Mouse (Mus musculus) adrenal gland, postnatal 4 days (tissue): Measurements from ENCODE around the gene Plod3. TPM values are rescaled to one million over a fixed set of nuclear protein-coding genes. Genes with fewer than 3 reads are reported as not detected.
A peak's percentile ranks its signal among the peaks of the same experiment; 100 is the strongest.

Source experiments
- DNase-seq, 2 experiments: peaks; one replicate each; pipeline ENCODE4 v3.0.0; 2021 to 2022; ENCODE audit warnings: low spot score in 2 of 2, mixed read lengths in 2 of 2
- total RNA-seq, 2 experiments: library from RNA; stranded (reverse); gene quantifications; 2 replicates each; pipeline ENCODE4 v1.2.3; 2021

Gene Plod3
- total RNA-seq, 2 experiments from 2014 or later, result 60.4 to 64.7 TPM

- DNase-seq, result no peak
These were observed 23.8 kb upstream of the Plod3 start for GRCm38 (mm10) chr5:136962966-136963540.

DNA sequence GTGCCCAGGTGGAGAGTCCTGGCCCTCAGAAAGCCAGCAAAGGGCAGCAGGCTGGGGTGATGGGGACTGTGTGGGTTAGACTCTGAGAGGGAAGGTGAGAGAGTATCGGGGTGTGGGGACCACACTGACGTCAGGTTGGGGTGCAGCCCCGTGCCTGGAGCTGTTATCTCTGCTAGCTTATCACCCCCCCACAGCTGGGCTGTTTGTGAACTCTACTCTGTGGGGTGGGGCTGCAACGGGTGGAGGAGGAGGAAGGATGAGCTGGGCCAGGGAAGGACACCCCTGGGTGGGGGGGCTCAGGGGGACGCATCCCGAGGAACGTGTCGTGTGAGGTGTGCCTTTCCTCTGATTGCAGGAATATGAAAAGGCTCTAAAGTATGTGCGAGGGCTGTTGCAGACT is 21.6 kb upstream of the Plod3 start:
- DNase-seq, result no peak

- DNase-seq, result no peak
These were observed 21.1 kb upstream of the Plod3 start for GRCm38 (mm10) chr5:136965686-136966085.

DNA sequence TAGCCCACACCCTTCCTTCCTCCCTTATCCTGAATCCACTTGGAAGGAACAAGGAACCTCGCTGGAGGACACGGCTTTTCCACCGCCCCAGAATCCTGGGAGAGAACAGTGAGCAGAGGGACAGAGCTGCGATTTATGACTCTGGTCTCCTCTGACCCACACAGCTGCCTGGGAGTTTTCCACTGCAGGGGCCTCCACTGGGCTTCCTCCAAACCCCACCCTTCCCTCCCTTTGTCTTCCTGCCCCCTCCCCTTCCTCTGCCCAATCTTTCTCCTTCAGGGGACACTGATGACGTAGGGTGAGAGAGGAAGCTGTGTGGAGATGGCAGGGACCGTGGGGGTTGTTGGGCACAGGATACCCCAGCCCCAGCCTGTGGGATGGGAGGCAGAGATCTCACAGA is 20.5 kb upstream of the Plod3 start, which contains the start of gene Cldn15:
Gene Cldn15 (plus strand): TSS at position 286 of the 400 bp plus-strand sequence.
- no peak for DNase-seq

DNA sequence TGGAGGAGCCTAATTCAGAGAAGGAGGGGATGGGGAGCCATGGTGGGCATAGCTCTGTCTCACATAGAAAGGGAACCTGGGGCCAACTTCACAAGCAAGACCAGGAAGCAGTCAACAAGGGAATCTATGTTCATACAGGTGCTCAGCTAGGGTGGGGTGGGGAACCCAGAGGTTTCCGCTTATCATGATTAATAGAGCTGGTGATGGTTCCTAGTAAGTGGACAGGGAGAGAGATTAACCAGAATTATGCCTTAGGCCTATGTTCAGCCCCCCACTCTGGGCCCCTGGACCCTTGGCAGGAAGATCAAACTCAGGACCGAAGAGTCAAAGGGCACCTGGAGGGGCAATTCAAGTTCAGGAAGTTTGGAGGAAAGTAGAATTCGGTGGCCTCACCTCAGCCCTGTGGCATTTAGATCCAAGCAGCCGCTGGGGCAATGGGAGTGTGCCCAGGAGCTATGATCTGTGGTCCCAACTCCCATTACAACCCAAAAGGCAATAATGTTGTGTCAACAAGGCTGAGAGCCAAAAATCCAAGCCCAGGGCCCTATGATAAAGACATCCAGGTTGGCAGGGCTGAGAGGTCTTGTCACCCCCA is 19.9 kb upstream of the Plod3 start:
- no peak for DNase-seq

- no peak for DNase-seq
These were observed 19.2 kb upstream of the Plod3 start for GRCm38 (mm10) chr5:136967592-136967991.

DNA sequence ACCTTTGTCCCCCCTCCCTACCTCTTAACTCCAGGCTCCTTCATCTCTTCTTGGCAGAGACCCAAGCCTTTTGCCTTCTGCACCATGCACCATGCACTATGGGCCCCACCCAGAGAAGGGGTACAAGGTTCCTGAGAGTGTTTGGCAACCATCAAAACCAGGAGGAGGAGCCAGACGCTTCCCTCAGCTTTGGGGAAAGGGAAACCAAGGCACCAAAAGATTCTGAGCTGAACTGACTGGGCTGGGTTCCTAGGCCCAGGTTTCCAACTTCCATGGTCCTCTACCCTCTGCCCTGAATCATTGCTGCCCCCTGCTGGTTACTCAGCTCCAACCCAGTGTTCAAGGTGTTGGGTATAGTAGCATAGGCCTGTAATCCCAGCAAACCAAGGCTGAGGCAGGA is 16.1 kb upstream of the Plod3 start:
- peak in 1 of 2 experiments; percentile 56 for DNase-seq

- no peak for DNase-seq
These were observed 13.1 kb upstream of the Plod3 start for GRCm38 (mm10) chr5:136973670-136974069.

DNA sequence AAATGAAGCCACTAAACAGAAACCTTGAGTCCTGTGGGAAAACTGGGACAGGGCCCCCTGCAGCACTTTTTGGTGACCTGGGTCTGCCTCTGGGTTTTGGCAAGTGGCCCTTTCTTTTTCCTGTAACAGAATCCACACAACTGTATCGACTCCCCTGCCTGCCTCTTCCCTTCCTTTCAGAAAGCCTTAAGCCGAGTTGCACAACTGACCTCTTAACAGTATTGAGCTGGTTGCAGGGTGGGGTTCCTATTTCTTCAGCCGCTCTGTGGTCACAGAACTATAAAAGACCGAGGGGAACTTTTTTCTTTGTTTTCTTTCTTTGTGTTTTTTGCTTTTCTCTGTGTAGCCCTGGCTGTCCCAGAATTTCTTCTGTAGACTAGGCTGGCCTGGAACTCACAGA is 9.1 kb upstream of the Plod3 start:
- no peak for DNase-seq

GRCm38 (mm10) chr5:136979762-136980161 is 7.1 kb upstream of the Plod3 start:
- no peak for DNase-seq

DNA sequence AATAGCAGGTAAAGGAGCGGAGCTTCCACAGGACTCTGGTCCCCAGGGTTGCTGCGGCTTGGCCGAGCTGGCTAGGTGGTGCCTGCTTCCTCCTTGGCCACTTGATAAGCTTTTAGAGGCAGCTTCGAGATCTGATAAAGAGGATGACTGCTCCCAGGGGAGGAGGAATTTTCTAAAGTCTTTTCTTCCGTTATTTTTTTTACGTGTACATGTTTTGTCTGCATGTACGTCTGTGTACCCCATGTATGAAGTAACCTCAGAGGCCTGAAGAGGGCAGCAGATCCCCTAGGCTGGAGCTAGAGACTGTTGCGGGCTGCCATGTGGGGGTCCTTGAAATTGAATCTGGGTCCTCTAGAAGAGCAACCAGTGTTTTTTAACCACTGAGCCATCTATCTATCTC is 5.8 kb upstream of the Plod3 start:
- DNase-seq, result no peak

GRCm38 (mm10) chr5:136982338-136982930 is 4.4 kb upstream of the Plod3 start:
- DNase-seq, result no peak

DNA sequence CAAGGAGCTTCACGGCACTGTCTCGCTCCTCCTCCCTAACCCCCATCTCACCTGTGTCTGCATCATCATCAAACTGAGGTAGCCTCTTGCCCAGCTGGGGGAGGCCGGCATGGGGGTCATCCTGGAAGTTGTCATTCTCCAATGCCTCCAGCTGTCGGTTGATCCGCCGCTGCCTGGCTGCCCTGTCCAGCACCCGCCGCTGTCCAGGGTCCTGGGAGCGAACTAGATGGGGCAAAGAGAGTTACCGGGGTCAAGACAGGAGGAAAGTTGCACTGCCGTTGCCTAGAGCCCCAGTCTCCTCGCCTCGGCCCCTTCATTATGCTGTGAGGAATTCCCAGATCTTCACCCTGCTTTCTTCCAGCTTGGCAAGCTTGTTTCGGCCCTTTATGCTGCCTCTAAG is 2.0 kb upstream of the Plod3 start:
- no peak for DNase-seq

- peak; percentile 62 to 73 for DNase-seq
These were observed 517 bp downstream of the Plod3 start for GRCm38 (mm10) chr5:136987138-136987933.

DNA sequence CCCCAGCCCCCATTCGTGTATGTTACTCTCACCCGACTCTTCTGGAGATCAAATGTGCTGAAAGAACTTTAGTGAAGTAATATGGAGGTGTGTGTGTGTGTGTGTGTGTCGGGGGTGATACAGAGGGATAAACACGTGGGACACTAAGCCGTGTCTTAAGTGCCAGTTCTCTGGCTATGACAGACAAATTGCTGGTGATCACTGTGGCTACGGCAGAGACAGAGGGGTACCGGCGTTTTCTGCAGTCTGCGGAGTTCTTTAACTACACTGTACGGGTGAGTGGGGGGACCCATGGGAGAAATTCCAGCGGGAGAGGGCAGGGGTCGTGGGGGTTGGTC is 1.1 kb downstream of the Plod3 start, which contains the start of gene Znhit1:
Gene Znhit1 (minus strand): TSS at position 88 of the 338 bp plus-strand sequence.
- DNase-seq, result no peak

DNA sequence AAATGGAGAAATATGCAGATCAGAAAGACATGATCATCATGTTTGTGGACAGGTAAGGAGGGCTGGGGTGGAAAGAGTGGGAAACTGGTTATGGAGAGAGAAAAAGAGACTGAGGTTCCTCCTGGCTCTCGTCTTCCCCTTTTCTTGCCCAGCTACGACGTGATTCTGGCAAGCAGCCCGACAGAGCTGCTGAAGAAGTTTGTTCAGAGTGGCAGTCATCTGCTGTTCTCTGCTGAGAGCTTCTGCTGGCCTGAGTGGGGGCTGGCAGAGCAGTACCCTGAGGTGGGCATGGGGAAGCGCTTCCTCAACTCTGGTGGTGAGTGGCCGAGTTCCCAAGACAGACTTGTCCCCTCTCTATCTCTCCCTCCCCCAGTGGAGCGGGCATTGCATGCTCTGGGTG is 1.6 kb downstream of the Plod3 start:
- no peak for DNase-seq

DNA sequence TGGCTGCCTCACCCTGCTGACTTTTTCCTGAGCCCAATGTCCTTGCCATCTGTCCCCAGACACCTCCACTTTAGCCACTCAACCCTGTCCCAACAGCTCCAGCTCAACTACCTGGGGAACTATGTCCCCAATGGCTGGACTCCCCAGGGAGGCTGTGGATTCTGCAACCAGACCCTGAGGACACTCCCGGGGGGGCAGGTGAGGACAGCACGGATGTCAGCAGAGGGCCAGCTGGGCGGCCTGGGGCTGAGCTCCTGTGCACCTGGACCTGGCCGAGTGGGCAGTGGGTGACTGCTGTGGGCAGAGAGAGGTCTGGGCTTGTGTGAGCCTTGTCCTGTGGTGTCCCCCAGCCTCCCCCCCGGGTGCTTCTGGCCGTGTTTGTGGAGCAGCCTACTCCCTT is 3.0 kb downstream of the Plod3 start:
- DNase-seq, result no peak

- DNase-seq, result no peak
These were observed 12.6 kb downstream of the Plod3 start for GRCm38 (mm10) chr5:136999449-136999848.

DNA sequence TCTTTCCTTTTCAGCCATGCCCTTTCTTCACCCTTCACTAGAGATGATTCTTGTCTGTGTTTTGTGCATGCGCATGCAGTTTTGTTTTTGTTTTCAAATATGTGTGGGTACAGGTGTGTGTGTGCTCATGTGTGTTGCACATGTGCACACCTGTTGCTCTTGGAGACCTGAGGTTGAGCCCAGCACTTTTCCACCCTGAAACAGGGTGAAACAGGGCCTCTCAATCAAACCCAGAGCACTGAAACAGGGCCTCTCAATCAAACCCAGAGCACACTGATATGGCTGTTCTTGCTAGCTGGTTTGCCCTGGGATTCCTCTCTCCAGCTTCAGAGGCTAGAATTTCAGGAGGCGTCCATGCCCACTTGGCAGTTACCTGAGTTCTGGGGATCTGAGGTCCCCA is 13.8 kb downstream of the Plod3 start:
- DNase-seq, result no peak

DNA sequence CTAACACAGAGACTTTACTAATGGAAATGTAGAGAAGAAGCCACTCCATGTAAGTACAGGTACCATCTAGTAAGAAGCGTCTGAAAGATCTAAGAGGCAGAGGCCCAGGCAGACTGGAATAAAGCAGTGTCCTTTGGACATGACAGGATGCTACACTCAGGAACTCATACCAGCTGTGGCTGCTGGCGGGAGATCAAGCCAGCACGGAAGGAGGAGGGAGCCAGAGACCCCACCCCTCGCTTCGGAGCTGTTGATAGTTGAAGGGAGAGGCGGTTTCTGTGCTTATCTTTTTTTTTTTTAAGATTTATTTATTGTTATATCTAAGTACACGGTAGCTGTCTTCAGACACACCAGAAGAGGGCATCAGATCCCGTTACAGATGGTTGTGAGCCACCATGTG is 20.5 kb downstream of the Plod3 start:
- no peak for DNase-seq

DNA sequence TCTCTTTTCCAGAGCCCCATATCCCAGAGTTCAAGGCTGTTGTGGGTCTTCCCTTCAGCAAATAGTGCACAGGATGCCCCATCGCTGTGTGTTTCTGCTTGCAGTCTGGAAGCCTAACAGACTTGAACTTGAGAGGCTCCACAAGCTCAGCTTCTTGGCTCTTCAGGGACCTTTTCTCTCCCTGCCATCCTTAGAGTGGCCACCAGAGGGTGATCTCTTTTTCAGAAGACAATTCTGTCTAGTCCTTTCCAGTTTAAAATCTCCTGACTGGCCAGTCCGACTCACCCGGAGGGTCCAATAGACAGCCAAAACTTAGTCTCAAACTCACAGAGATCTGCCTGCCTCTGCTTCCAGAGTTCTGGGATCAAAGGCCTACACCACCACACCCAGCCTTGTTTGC is 23.2 kb downstream of the Plod3 start:
- DNase-seq, result no peak

DNA sequence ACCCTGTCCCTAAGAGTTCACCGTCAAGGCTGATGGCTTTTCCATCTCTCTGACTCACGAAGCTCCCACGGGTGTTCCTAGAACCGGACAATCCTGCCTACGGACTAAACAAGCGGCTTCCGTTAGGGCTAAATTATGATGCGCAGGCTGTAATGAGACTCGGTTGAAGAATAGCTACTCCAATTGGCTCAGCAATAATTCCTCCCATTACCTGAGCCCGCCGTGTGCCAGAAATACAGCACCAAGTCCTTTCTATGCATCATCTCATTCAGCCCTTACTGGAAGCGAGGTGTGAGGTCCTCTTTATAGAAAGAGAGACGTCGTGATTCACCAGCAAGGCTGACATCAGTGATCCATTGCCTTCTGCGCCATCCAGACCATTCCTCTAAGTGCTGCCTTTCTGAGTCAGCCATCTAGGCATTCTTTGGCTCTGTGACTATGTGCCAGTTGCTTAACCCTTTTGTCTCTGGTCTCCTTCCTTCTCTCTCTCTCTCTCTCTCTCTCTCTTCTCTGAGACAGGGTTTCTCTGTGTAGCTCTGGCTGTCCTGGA is 25.7 kb downstream of the Plod3 start:
- no peak for DNase-seq
